Mouse (Mus musculus): ENCODE measurements around the gene Igsf11.
A peak's percentile ranks its signal among the peaks of the same experiment; 100 is the strongest.
"Not testable (repeated sequence)": the region's sequence is repeated elsewhere in the genome, so short reads cannot be mapped to it uniquely, and the experiment has no call there.

Igsf11 gene

DNA sequence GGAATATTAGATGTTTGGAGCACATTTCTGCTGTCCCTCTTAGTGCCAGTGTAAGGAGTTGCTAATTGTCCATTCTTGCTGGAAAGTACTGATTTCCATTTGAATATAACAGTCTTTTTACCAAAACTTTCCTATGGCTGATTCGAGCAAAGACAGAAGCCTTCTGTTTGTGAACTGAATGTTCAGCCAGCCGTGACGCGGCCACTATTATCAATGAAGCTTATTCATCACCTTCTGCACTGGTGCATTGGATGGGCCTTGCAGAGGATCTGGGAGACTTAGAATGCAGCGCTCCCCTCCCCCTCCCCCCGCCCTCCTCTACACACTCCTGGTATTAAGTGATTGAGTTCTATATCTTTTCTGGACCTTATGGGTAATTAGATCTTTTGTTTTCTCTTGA lies 48.8 kb downstream of the Igsf11 start:
- peak in 1 of 2 experiments; percentile 35 for DNase-seq

- DNase-seq = no peak
Observed at GRCm38 (mm10) chr16:38943706-38944550, 51.5 kb downstream of the Igsf11 start.

GRCm38 (mm10) chr16:38945111-38945510 lies 52.6 kb downstream of the Igsf11 start:
- no peak for DNase-seq

DNA sequence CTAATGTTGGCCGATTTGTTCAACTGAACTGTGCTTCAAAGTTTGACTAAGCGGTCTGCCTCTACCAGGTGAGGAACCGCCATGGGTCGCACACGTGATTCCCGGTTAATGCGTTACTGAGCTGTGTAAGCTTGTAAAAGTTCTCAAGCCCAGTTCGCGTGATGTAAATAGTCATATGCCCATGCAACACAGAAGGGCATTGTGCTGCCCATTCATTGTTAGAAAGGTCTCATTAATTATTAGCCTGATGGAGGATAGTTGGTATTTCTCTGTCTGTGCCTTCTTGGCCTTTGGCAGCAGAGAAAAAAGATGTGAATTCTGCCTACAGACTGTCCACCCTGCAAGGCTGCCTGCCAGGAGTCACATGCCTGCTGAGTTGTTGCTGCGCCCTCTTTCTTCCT lies 53.1 kb downstream of the Igsf11 start:
- DNase-seq = peak in 1 of 2 experiments; percentile 32

GRCm38 (mm10) chr16:38946453-38946852 lies 54.0 kb downstream of the Igsf11 start:
- DNase-seq = no peak

GRCm38 (mm10) chr16:38947141-38947879 lies 54.8 kb downstream of the Igsf11 start:
- no peak for DNase-seq

GRCm38 (mm10) chr16:38948441-38948840 lies 56.0 kb downstream of the Igsf11 start:
- no peak for DNase-seq

GRCm38 (mm10) chr16:38952881-38953280 lies 60.4 kb downstream of the Igsf11 start:
- no peak for DNase-seq

- DNase-seq = no peak
Observed at GRCm38 (mm10) chr16:38953821-38954220, 61.4 kb downstream of the Igsf11 start.

DNA sequence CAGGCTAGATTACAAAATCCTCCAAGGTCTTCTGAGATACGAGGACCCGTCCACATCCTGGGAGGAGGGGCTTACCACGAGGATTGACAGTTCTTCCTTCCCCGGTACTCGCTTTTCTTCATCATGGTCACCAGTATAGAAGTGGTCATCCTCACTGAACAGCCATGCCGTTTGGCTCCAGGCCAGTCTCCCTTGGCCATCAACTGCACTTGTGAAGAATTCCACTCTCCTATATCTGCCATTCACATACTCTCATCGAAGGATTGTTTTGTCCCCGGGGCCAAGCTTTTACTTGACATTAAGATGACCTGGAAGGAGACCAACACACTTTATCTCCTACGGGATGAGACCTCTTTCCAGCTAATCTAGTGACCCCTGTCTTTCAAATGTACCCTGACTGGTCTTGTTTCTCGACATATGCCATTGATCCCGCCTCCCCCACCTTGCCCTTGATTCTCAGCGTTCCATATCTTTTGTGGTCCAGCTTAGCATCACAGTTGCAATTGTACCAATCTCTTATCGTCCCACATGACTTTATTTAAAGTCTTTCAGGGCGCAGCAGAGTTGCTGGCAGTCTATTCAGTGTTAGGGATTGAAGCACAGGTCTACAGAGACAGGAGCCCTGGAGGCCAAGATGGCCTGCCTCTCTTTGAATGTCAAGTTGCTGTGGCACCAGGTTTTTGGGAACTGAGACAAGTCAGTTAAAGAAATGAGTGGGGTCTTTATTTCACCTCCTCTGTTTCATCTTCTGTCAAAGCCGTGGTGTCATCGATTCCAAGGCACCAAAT lies 62.2 kb downstream of the Igsf11 start:
- DNase-seq = peak; percentile 19 to 48

- peak; percentile 75 to 84 for DNase-seq
Observed at GRCm38 (mm10) chr16:38955296-38955695, 62.8 kb downstream of the Igsf11 start.

- DNase-seq = no peak
Observed at GRCm38 (mm10) chr16:38958801-38959200, 66.3 kb downstream of the Igsf11 start.

DNA sequence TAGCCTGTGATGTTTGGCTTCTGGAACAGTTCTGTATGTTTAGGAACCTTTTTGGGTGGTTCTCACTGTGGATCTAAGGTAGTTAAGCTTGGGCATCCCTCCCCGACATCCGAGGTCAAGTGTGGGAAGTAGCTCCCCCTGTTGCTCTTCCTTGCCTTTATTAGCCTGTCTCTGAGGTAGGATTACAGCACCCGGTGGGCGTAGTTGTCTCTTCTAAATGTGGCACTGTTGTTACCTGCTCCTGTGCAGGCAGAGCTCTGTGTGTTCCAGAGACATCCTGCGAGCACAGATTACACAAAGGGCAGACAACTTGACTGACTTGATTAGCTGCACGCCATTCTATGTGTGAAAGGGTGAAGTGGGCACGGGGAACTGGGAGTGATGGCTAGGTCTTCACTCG lies 68.1 kb downstream of the Igsf11 start:
- no peak for DNase-seq

DNA sequence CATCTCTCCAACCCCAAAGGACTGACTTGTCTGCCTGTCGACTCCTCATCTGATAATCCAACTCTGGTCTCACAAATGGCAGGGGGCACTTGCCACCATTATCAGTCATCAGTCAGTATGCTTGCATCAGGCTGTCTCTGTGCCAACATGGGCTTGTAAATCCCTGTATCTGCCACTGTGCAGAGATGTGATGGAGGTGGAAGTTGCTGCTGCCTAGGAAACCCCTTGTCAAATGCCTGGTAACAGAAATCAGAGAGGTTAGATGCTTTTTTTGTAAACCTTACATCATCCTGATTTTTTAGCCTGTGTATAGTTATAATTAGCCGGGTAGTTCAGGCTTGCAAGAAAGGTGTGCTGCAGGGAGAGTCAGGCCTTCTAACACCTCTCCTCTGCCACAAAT lies 69.4 kb downstream of the Igsf11 start:
- DNase-seq = no peak

- no peak for DNase-seq
Observed at GRCm38 (mm10) chr16:38962695-38963094, 70.2 kb downstream of the Igsf11 start.

DNA sequence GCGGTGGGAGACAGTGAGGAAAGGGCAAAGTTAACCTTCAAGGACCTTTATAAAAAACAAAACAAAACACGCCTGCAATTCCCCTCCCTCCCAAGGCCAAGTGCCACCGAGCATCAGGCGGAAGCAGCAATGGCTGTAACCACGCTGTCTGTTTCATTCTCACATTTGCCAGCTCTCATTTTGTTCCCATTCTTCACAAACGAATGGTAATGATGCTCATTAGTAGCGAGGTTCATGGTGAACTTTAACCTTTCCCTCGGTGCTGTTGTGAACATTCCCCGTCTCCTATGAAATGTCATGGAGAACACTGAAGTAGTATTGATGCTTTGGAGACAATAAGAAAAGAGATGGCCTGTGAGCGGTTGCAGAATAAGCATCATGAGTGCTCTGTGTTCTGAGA lies 74.6 kb downstream of the Igsf11 start:
- DNase-seq = no peak

DNA sequence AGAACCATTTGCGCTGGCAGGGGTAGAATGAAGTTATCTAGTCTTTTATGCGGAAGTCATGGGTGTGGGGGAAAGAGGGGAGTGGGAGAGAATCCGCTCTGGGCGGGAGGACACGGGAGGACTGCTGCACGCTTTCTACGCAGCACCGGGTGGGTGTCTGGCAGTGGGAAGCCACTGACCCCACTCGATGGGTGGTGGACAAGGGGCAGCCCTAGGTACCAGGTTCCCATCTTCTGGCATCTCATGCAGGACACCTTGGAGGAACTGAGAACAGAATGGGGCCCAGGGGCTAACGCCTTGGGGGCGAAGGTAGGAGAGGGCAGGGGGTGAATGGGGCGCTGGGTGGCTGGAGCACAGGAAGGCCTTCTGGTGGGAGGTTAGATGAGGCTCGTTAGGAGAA lies 83.7 kb downstream of the Igsf11 start:
- DNase-seq = no peak

DNA sequence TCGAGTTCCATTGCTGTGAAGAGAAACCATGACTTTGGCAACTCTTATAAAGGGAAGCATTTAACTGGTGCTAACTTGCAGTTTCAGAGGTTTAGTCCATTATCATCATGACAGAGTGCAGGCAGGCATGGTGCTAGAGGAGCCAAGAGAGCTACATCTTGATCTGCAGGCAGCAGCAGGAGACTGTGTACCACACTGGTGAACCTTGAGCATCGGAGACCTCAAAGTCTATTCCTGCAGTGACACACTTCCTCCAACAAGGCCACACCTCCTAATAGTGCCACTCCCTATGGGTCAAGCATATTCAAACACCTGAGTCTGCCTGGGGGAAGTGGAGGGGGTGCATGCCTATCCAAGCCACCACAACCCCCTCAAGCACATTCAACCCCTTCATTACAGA lies 86.1 kb downstream of the Igsf11 start:
- no peak for DNase-seq

- no peak for DNase-seq
Observed at GRCm38 (mm10) chr16:38980546-38980945, 88.1 kb downstream of the Igsf11 start.

GRCm38 (mm10) chr16:38982051-38982450 lies 89.6 kb downstream of the Igsf11 start:
- DNase-seq = no peak

DNA sequence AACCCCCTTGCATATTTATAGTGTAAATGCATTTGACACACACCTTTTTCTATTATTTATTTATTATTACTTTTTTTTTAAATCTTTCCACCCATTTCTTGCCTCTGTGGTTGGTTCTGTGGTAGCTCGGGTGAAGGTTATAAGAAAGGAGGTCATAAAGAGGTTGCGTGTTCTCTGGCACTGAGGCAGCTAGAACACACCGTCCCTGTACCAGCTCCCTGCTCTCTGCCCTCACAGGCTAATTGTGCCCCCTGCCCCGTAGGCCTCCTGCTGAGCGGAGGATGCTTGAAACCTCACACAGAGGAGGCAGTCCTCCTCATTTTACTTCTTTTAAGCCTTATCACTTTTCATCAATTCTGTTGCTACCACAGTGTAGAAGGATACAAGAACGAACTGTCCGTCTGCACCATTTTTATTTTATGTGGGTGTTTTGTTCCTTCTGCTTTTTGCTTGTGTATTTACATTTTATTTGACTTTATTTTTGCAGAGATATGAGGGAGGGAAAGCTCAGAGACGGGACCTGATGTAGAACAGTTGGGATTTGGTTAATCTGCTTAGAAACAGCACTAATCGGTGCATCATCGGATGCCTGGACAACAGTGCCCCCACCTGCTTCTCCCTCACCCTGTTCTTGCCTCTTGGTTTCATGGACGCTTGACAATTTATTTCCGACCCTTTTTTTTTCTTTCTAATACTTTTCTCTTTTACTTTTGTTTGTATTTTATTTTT lies 90.2 kb downstream of the Igsf11 start:
- peak in 1 of 2 experiments; percentile 24 for DNase-seq

- DNase-seq = not testable (repeated sequence)
Observed at GRCm38 (mm10) chr16:38983850-38984249, 91.4 kb downstream of the Igsf11 start.

DNA sequence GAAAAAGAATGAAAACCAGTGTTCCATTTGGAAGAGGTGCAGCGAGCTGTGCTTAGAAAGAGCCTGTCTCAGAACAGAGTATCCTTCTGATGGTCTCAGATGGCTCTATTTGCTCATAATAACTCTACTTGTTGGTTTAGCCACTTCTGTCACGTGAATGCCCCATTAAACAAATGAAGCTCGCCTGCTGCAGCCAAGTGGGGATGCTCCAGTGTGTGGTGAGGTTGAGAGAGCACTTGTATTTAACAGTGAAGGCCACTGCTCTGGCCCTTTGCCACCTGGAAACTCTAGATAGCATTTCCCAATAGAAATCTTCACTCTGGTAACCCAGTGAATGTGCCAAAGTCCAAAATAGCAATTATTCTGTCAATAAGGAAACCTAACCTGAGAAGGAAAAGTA lies 92.9 kb downstream of the Igsf11 start:
- peak in 1 of 2 experiments; percentile 38 for DNase-seq

All from cerebellum, postnatal 25 days (tissue).